In the genomic region with DNA sequence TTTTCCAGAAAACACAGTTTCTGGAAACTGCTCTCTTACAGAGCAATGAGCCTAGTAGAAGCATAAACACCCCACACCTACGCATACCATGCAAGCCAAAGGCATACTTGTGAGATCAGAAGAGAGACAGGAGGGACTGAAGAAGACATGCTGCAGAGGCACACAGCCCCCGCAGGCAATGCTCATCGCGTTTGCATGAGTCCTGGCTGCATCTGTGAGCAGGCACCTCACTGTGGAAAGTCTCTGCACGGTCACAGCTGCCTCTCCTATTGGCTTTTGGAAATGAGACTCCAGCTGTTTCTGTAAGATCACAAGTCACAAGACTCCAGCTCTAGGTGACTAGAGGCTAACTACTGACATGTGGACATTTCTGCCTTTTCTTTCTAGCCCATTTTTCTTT, we compare ENCODE assay signal across 9 mouse cellular contexts. TPM values are rescaled to one million over a fixed set of nuclear protein-coding genes. Genes with fewer than 3 reads are reported as not detected.
DNase-seq lines count a peak whose midpoint lies in the region; ATAC-seq and TF ChIP-seq lines count a peak whose summit lies in the region.
"Had no signal": no experiment of that assay in that cellular context is flagged by ENCODE, and none has a peak within 500 bp of the region (broad histone marks: within the 10 kb centered on the region; RNA-seq: fewer than 3 reads in every experiment).

No protein-coding gene starts in this region.

- DNase-seq in heart, adult 8-10 months (ENCODE audit: low spot score): no peak
- DNase-seq in 416B (ENCODE audit: low read depth): peak; percentile 65
- DNase-seq in c-Kit-positive CD71-positive TER-119-negative erythroid progenitor cells, embryonic 14.5 days (ENCODE audit: low read depth): peak; percentile 15
- DNase-seq in limb, embryonic 14.5 days (ENCODE audit: low spot score): peak; percentile 4
- no peak for DNase-seq in lung, postnatal 25 days (ENCODE audit: low spot score)
- DNase-seq in lung, adult 18-20 months: no peak
- no peak for DNase-seq in stomach, postnatal 0 days (ENCODE audit: low spot score)

- 15% methylated on average over 5 of the region's 5 CpGs for WGBS in heart, embryonic 11.5 days (ENCODE audit: insufficient replicate concordance)
- WGBS in limb, embryonic 14.5 days: 16% methylated on average over 5 of the region's 5 CpGs
- WGBS in stomach, postnatal 0 days: 18% methylated on average over 5 of the region's 5 CpGs

- H3K9me3 ChIP-seq in heart, embryonic 11.5 days (replicated peaks; ENCODE audit: control insufficient read depth, low read length): no peaks in the 10 kb centered on the region
- no peaks in the 10 kb centered on the region for H3K9me3 ChIP-seq in limb, embryonic 14.5 days (ENCODE audit: control insufficient read depth, low read length)
- H3K9me3 ChIP-seq in stomach, postnatal 0 days (ENCODE audit: control insufficient read depth, low read length): no peaks in the 10 kb centered on the region
- H3K9me3 ChIP-seq: limb, embryonic 15.5 days had no signal

- no peaks in the 10 kb centered on the region for H3K36me3 ChIP-seq in heart, embryonic 11.5 days (ENCODE audit: control insufficient read depth, insufficient read depth, low read length)
- H3K36me3 ChIP-seq in limb, embryonic 14.5 days (ENCODE audit: control insufficient read depth, insufficient read depth, low read length): no peaks in the 10 kb centered on the region
- H3K36me3 ChIP-seq in stomach, postnatal 0 days (ENCODE audit: control insufficient read depth, insufficient read depth, low read length): no peaks in the 10 kb centered on the region
- H3K36me3 ChIP-seq: limb, embryonic 15.5 days had no signal

- peak overlapping the region; percentile 76 for H3K27ac ChIP-seq in heart, embryonic 11.5 days (ENCODE audit: low read depth, low read length)
- H3K27ac ChIP-seq in limb, embryonic 14.5 days (replicated peaks; ENCODE audit: low read depth, low read length): no peak overlapping the region
- no peak overlapping the region for H3K27ac ChIP-seq in stomach, postnatal 0 days (replicated peaks)
- H3K27ac ChIP-seq: limb, embryonic 15.5 days had no signal

- H3K4me3 ChIP-seq in heart, embryonic 11.5 days (ENCODE audit: low read depth, low read length): no peak overlapping the region
- no peak overlapping the region for H3K4me3 ChIP-seq in limb, embryonic 14.5 days (replicated peaks; ENCODE audit: low read length)
- no peak overlapping the region for H3K4me3 ChIP-seq in stomach, postnatal 0 days (ENCODE audit: low read depth, low read length)
- H3K4me3 ChIP-seq: limb, embryonic 15.5 days had no signal

- no peak for TF ChIP-seq EP300 in stomach, postnatal 0 days (optimal IDR thresholded peaks at IDR 0.05)

- no peak for TF ChIP-seq POLR2A in limb, embryonic 14.5 days (IDR thresholded peaks at IDR 0.05; ENCODE audit: borderline replicate concordance, extremely low read depth, insufficient read depth, insufficient read length)

- no peaks in the 10 kb centered on the region for H3K27me3 ChIP-seq in heart, embryonic 11.5 days (ENCODE audit: control insufficient read depth, insufficient read depth, low read length)
- no peaks in the 10 kb centered on the region for H3K27me3 ChIP-seq in limb, embryonic 14.5 days (ENCODE audit: control insufficient read depth, insufficient read depth, low read length)
- no peaks in the 10 kb centered on the region for H3K27me3 ChIP-seq in stomach, postnatal 0 days (ENCODE audit: control insufficient read depth, insufficient read depth, low read length)
- H3K27me3 ChIP-seq: limb, embryonic 15.5 days had no signal

- no peaks in the 10 kb centered on the region for H3K4me1 ChIP-seq in heart, embryonic 11.5 days (ENCODE audit: control insufficient read depth, insufficient read depth, low read length)
- no peaks in the 10 kb centered on the region for H3K4me1 ChIP-seq in limb, embryonic 14.5 days (ENCODE audit: control insufficient read depth, insufficient read depth, low read length)
- H3K4me1 ChIP-seq in stomach, postnatal 0 days (replicated peaks; ENCODE audit: control insufficient read depth, insufficient read depth): no peaks in the 10 kb centered on the region

- peak overlapping the region; percentile 30; the same call in 1 of the 2 replicates for H3K4me2 ChIP-seq in heart, embryonic 11.5 days
- H3K4me2 ChIP-seq in limb, embryonic 14.5 days (replicated peaks; ENCODE audit: low read depth, low read length, severe bottlenecking): no peak overlapping the region
- no peak overlapping the region for H3K4me2 ChIP-seq in stomach, postnatal 0 days (replicated peaks; ENCODE audit: low read depth)
- H3K4me2 ChIP-seq: limb, embryonic 15.5 days had no signal

- ATAC-seq in heart, embryonic 11.5 days (replicated peaks; ENCODE audit: insufficient number of reproducible peaks, low FRiP score, low TSS enrichment): no peak
- no peak for ATAC-seq in limb, embryonic 14.5 days (ENCODE audit: low FRiP score, low read depth)
- ATAC-seq in stomach, postnatal 0 days (ENCODE audit: low FRiP score, low TSS enrichment): no peak

- TF ChIP-seq CTCF in stomach, postnatal 0 days (IDR thresholded peaks at IDR 0.05; ENCODE audit: low read depth): no peak

- no peak overlapping the region for H3K9ac ChIP-seq in heart, embryonic 11.5 days (ENCODE audit: low read depth, low read length)
- no peak overlapping the region for H3K9ac ChIP-seq in limb, embryonic 14.5 days (ENCODE audit: low read depth, low read length, severe bottlenecking)
- no peak overlapping the region for H3K9ac ChIP-seq in stomach, postnatal 0 days (ENCODE audit: low read length)
- H3K9ac ChIP-seq: limb, embryonic 15.5 days had no signal

RNA-seq across cellular contexts. Expression of gene Gm9844, which starts 11.9 kb away (rescaled TPM):
- polyA plus RNA-seq in heart, embryonic 11.5 days (2014; fragmentation: Nextera tagmentation; extraction: Ambion mirVana): 12.4 and 14.5 TPM in 2 replicates
- total RNA-seq in heart, adult 8-10 months (2022): not detected
- 14.4 and 17.1 TPM in 2 replicates for polyA plus RNA-seq in limb, embryonic 14.5 days (2012; rRNA removed)
- 14.2 and 17.1 TPM in 2 replicates for polyA plus RNA-seq in limb, embryonic 14.5 days (2014; fragmentation: Nextera tagmentation; extraction: Ambion mirVana)
- polyA plus RNA-seq in stomach, postnatal 0 days (2015; fragmentation: Nextera tagmentation; extraction: Ambion mirVana): 10.4 and 15.8 TPM in 2 replicates

RNA-seq across cellular contexts. Expression of gene Lypd4, which starts 19.6 kb away (rescaled TPM):
- polyA plus RNA-seq in heart, embryonic 11.5 days (2014; fragmentation: Nextera tagmentation; extraction: Ambion mirVana): not detected in 2 replicates
- not detected for total RNA-seq in heart, adult 8-10 months (2022)
- not detected in 2 replicates for polyA plus RNA-seq in limb, embryonic 14.5 days (2012; rRNA removed)
- polyA plus RNA-seq in limb, embryonic 14.5 days (2014; fragmentation: Nextera tagmentation; extraction: Ambion mirVana): not detected in 2 replicates
- polyA plus RNA-seq in stomach, postnatal 0 days (2015; fragmentation: Nextera tagmentation; extraction: Ambion mirVana): not detected in 2 replicates
- polyA plus RNA-seq: limb, embryonic 15.5 days had no signal

RNA-seq across cellular contexts. Expression of gene Dmrtc2, which starts 19.7 kb away (rescaled TPM):
- polyA plus RNA-seq in heart, embryonic 11.5 days (2014; fragmentation: Nextera tagmentation; extraction: Ambion mirVana): not detected in 2 replicates
- total RNA-seq in heart, adult 8-10 months (2022): not detected
- polyA plus RNA-seq in limb, embryonic 14.5 days (2012; rRNA removed): 0.04 TPM in 1 of 2 replicates, not detected in the other
- 0.19 TPM in 1 of 2 replicates, not detected in the other for polyA plus RNA-seq in limb, embryonic 14.5 days (2014; fragmentation: Nextera tagmentation; extraction: Ambion mirVana)
- polyA plus RNA-seq in stomach, postnatal 0 days (2015; fragmentation: Nextera tagmentation; extraction: Ambion mirVana): not detected in 2 replicates
- polyA plus RNA-seq: limb, embryonic 15.5 days had no signal

RNA-seq across cellular contexts. Expression of gene Rps19, which starts 34.0 kb away (rescaled TPM):
- polyA plus RNA-seq in heart, embryonic 11.5 days (2014; fragmentation: Nextera tagmentation; extraction: Ambion mirVana): 1,535 and 1,579 TPM in 2 replicates
- 100 to 1,000 TPM; 468 to 567 (median 530) TPM for total RNA-seq in heart, adult 8-10 months (2022)
- polyA plus RNA-seq in limb, embryonic 14.5 days (2012; rRNA removed): 1,054 and 1,323 TPM in 2 replicates
- 3,510 and 3,666 TPM in 2 replicates for polyA plus RNA-seq in limb, embryonic 14.5 days (2014; fragmentation: Nextera tagmentation; extraction: Ambion mirVana)
- polyA plus RNA-seq in stomach, postnatal 0 days (2015; fragmentation: Nextera tagmentation; extraction: Ambion mirVana): 2,060 and 2,085 TPM in 2 replicates

RNA-seq across cellular contexts. Expression of gene Cd79a, which starts 47.0 kb away (rescaled TPM):
- polyA plus RNA-seq in heart, embryonic 11.5 days (2014; fragmentation: Nextera tagmentation; extraction: Ambion mirVana): 0.14 and 0.30 TPM in 2 replicates
- total RNA-seq in heart, adult 8-10 months (2022): 1 to 10 TPM in 1 of 4 experiments, under 1 TPM in 3; 0.35 to 2.1 (median 0.66) TPM
- 0.84 and 1.4 TPM in 2 replicates for polyA plus RNA-seq in limb, embryonic 14.5 days (2012; rRNA removed)
- polyA plus RNA-seq in limb, embryonic 14.5 days (2014; fragmentation: Nextera tagmentation; extraction: Ambion mirVana): 0.26 and 0.37 TPM in 2 replicates
- 0.25 and 0.44 TPM in 2 replicates for polyA plus RNA-seq in stomach, postnatal 0 days (2015; fragmentation: Nextera tagmentation; extraction: Ambion mirVana)

Comparison
In these comparisons a context has a peak if more than half of its experiments do, and no peak if none do; other contexts are left out.
1. DNase-seq: peak in 416B (single experiment), c-Kit-positive CD71-positive TER-119-negative erythroid progenitor cells, embryonic 14.5 days (single experiment) and limb, embryonic 14.5 days (single experiment); none in heart, adult 8-10 months (single experiment), lung, postnatal 25 days (single experiment), lung, adult 18-20 months (0 of 2) and stomach, postnatal 0 days (single experiment).